Mouse (Mus musculus) brain, embryonic 18.5 days (tissue): ENCODE measurements at regions not wholly inside any gene's neighbourhood (a gene's known extent, or its start where the extent isn't known, plus 50 kb on each side); places are given as distances from the start of the nearest gene placed in this dataset.

Experiments used
- DNase-seq: peaks from one replicate; pipeline ENCODE4 v3.0.0-alpha.2; 2012; ENCODE audit warnings: low read depth, low spot score

DNA sequence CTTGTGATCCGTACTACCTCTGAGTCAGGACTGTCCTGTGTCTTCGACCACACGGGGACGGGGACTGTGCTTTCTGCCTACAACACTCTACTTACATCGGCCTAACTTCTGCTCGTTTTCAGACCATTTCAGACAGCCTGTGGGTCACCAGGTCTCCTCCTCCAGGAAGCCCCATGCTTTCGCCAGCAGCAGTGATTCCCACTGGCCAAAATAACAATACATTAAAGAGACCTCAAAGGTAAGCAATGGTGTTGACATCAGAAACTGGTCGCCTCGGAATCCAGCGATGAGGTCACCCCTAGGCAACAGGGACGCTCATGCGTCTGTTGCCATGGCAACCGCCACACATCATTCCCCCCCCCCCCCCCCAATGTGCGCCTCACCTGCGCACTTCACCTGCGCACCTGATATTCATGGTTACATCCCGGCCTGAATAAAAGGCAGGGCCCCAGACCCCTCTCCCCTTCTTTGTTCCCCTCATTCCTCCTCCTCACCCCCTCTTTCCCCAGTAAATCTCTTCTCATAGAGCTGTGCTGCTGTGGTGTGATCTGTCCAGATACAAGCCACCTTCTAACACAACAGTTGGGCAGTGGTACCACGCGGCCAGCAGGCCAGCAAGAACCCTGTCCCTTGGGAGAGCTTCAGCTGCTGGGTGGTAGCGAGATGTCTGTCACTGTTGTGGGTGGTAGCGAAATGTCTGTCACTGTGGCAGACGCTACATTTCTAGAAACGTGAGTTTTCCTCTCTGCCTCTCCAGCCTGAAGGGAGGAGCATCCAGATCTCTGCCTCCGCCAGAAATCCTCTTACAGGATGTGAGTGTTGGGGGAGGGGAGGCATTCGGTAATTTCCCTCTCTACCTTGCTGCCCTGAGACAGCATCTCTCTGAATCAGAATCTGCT, 145.0 kb downstream of the Setd4 start:
- peak; percentile 30 for DNase-seq

DNA sequence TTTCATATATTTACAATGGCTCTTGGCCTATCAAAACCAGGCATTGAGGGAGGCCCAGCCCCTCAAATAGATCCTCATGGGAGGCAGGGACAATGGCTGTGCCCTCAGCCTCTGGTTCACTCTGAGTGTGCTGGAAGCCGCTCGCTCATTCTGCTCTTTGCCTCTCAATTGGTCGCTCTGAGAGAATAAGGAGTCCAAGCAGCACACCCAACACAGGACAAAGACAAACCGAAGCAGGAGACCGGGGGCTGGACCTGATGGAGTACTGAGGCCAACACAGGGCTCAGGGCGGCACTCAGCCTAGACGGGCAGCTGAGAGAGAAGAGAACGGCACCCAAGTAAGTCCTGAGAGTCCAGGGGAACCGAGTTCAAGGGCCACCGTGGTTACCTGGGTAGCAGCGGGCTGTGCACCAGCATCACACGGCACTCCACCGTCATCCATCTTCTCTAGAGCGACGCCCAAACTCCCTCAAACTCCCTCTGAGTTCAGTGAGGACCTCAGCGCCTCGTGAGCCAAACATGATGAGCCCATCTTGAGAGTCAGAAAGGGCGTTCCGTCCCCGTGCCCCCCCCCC, 145.8 kb downstream of the Setd4 start:
- no peak for DNase-seq

DNA sequence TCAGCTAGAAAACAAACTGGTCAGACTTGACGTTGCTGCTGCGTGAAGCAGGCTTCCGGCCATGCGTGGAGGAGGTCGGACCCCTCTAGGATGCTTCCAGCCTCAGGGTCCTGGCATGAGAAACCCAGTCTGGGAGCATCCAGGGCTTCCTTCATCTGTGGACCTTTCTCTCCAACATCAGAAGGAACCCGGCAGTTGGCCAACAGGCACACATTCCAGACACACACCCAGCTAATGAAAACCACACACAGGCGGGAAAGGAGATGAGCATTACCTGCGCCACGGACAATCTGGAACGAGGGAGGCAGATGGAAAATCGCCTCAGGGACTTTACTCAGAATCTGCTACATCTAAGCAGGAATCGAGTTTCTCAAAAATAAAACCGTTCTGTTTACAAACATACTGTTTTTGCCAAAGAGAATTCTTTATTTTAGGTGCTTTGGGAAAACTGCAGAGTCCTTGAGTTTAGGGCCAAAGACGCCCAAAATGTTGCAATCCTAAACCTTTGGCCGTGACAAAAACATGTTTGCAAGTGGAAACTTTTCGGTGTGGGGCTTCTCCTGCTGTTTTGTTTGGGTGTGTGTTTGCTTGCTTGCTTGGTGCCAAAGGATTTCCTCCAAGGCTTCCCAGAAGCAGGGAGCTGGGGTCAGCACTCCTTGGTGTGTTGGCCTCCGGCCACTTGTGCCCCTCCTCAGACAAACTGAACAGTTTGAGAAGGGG, 147.0 kb downstream of the Setd4 start:
- no peak for DNase-seq

DNA sequence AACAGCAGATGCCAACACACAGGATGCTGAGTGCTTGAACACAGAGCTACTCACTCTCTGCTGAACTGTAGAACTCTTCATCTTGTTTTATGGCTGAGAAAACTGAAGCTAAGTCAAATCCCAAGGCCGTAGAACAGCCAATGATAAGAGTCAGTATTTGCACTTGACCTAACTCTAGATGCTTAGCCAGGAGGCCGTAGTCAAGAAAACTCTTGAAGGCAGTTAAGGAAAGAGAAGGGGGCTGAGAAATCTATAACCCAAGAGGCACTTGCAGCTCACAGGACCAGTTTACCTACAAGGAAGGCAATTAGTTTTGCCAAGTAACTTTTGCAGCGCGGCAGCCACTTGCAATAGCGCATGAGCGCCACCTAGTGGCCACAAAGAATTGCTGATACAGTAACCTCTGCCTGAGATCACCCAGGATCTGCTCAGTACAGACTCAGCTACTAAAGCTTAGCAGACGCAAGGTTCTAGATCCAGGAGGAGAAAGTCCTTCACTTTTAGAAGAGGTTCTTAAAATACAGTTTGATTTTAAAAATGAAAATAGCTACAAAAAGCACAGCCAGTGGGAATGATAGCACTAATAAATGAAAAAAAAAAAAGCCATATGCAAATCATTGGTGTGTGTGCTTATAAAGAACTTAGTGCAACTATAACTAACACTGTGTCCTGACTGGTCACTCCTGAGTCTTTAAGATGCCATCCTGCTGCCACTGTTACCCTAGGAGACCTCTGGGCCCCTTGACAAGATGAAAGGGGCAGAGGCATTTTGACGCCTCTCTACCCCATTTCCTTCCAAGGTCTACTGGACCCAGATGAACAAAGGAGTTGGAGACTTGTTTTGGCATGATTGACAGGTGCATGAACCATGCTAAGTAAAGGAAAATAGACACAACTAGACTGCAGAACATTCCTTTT, 149.5 kb downstream of the Setd4 start:
- DNase-seq, result peak; percentile 69

DNA sequence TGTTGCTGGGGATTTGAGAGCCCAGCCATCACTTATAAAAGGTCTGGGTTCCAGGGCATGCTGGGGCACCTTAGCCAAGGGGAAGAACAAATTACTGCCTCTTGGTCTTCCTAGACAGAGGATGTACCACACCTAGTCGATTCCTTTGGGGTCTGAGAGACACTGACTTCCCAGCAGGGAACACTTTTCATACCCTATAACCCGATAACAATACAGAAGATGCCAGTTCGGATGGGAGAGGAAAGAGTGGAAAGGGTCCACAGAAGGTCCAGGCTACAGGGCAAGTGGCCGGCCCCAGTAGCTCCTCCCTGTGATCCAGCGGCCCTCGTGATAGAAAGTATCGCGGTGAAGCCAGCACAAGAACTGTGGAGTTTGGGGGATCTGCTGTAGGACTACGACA, 150.8 kb downstream of the Setd4 start:
- DNase-seq, result no peak

DNA sequence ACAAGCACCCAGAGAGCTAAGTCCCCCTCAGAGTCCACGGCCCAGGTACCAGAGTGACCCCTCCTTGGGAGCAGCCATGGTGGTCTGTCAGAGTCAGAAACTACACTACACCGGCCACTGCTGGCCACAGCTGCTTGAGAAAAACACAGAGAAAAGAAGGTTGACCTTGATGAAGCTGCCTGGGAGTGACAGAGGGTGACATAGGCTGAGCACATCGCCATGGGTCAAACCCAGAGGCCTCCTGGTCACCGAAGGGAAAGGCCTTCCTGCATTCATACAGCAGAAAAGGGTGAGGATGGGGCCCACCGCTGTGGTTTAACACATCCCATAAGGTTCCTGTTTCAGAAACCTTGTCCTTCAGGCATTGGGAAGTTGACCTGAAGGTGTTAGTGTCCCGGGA, 153.0 kb downstream of the Setd4 start:
- DNase-seq, result no peak

DNA sequence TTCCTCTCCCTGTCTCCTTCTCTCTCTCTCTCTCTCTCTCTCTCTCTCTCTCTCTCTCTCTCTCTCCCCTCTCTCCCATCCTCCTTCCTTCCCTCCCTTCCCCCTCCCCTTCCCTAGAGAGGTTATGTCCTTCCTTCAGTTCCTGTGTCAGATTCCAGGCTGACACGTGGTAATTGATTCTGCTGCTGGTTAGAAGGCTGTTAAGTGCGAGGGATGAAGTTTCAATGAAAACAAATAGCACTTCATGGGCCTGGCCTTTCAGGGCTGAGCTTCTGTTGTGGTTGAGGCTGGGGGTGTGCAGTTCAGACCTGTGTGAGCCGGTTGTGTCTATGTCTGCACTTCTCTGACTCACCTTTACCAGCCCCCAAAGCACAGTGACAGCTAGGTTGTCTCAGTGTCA, 153.9 kb downstream of the Setd4 start:
- no peak for DNase-seq

DNA sequence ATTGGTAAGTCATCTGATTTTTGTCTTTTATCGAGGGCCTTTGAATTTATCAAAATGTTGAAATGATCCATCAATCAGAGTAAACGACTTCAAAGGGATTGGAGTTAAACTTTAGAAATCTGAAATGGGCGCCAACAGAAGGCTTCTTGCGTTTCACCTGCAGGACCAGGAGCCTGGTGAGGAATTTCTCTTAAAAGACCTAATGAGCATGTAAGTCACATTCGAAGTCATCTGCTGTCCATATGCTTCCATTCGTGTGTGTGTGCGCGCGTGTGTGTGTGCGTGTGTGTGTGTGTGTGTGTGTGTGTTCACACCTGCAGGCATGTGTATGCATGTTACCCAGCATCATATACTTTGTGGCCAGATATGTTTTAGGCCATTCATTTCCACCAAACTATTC, 155.7 kb downstream of the Setd4 start:
- no peak for DNase-seq

DNA sequence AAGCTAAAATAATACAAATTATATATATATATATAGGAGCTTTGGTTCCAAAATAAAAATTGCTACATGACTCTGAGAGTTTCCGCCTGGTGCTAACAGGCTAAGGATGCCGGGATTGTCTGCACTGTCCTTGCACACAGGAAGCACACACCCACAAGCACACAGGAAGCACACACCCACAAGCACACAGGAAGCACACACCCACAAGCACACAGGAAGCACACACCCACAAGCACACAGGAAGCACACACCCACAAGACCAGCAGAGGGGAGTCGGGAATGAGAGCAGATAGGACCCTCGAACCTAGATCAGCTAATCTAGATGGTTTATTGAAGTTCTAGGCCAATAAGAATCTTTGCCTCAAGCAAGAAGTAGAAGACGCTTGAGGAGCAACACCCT, 156.9 kb downstream of the Setd4 start:
- no peak for DNase-seq

DNA sequence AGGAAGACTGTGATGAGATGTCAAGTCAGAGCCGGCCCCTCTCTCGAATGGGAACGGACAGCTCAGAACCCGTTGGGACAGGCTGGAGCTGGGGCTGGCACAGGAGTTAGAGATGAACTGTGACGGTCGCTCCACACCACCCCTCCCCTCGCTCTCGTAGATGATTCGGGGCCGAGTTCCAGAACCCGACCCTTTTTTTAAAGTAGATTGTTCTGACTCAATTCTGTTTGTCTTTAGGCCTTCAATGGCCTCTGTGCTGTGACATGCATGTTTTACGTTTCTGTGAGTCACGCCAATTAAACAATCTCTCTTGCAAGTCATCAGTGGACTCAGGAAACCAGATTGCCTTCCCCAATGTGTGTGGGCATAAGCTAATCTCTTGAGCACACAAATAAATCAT, 157.7 kb downstream of the Setd4 start:
- DNase-seq, result no peak

DNA sequence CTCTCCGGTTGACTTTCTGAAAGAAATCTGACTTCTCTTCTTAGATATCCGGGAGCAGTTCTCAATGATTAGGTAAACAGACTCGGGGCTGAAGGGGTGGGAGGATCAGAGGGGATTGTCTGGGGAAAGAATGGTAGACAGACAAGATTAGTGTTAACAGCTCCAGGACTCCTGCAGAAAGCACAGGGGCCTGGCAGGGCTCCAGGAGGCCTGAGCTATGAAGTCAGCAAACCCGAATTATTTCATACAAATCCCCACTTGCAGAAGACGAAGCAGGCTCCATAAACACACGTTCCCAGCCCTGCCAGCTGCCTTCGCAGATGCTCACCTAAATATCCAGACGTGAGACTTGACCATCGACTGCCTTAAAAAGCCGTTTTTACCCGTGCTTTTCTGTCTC, 161.0 kb downstream of the Setd4 start:
- DNase-seq, result no peak

DNA sequence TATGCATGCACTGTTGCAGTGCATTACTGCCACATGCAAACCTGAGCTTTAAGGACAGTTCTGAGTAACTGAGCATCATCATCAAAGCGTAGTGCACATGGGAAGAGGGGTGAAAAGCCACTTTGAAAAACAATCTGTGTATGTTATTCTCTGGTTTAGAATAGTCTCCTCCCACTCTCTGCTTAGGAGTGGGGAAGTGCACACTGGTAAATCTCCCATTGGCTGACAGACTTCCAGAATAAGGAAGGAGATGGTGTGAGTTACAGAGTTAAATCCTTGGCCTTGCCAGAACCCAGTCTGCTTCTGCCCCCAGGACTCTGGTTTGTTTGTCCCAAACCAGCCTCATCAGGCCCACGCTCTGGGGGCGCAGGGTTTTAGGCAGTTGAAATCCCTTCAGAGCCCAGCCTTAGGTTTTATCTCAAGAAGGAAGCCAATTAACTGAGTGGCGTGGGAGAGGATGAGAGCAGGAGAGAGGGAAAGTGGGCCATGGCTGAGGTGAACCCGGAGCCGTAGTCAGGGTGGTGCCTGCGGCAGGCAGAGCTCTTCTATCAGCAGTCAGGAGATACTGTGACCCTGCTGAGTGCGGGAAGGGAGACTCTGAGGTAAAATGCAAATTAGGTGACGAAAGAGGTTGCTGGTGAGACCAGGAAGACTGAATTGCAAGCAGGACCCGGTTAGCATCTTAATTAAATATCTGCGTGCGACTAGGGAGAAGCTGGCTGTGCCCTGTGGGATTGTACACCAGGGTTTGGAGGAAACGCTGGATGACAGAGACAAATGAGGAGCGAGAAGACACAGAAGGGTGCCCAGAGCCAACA, 166.0 kb downstream of the Setd4 start:
- no peak for DNase-seq

DNA sequence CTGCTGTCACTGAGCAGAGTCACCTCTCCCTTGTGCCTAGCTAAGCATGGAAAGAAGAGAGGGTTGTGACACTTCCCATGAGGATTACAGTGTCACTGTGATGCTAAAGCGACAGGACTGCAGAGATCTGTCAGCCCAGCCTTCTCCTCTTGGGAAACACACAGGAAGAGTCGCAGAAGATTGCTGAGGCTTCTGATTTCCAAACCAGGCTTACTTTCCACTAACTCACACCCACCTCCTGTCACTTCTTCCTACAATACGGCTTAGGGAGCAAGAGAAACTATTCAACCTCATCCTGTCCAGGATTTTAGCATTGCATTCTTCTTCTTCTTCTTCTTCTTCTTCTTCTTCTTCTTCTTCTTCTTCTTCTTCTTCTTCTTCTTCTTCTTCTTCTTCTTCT, 167.1 kb downstream of the Setd4 start:
- DNase-seq, result no peak

DNA sequence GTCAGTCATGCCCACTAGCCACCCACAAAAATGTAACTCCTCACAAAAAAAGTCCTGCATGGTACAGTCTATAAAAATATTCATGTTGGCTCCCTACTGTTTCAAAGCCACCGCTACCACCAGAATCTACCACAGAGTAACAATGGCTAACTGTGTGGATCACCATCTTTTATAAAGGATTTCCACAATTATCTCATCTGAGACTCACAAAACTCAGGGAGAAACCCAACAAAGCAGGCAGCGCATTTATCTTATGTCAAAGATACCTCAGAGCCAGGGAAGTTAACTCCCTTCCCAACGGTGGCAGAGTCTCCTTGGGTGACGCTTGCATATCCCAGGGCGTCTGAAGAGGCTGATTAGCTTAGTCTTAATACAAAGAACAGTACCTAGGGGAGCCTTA, 172.5 kb downstream of the Setd4 start:
- DNase-seq, result no peak

DNA sequence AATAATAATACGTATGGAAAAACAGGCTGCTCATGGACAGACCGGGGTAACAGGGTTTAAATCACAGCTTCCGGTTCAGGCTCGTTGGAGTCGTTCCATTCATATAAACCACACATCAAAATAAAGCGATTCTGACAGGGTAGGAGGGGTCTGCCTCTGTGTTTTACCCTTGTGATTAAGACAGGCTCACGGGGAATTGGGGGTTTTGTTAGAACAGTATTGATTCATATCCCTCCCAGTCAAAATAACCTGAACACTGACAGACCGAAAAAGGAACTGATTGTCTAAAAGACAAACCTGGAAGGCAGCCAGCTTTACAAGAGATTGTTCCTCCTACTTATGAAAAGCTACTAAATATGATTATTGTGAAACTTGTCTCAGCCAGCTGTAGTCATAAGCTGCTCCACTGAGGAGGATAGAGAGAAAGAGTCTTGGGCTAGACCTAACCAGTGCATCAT, 174.5 kb downstream of the Setd4 start:
- DNase-seq, result no peak

DNA sequence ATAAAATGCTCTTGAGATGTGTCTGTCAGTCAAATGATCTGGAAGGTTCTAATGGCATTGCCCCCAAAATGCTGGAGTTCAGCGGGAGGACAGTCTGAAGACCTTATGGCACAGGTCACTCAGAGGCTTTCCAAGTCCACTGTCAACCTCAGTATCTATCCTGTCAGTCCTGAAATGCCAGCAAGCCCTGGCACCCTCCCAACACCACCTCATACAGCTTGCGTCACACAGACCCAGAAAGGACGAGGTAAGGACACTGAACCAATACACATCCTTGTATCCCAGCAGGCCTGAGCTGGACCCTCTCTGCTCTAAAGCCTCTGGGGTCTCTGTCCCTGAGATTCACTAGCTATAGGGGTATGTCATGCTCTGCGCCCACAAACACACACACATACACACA, 176.6 kb downstream of the Setd4 start:
- DNase-seq, result no peak

DNA sequence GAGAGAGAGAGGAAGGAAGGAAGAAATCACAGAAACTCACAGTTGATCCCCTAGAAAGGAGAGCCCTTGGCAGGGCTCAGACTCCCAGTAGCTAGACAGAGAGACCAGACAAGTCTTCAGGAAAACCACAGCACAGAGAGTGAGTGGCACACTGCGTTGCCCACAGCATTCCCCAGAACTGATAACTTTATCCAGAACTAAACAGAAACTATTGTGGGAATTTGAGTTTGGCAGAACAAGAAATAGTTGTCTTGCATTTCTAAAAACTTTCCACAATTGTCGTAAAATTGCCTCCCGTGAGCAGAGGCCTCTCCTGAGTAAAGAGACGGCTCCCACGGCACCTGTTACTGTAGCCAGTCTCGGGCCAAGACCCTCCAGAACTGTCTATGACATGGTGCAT, 178.1 kb downstream of the Setd4 start:
- DNase-seq, result no peak

DNA sequence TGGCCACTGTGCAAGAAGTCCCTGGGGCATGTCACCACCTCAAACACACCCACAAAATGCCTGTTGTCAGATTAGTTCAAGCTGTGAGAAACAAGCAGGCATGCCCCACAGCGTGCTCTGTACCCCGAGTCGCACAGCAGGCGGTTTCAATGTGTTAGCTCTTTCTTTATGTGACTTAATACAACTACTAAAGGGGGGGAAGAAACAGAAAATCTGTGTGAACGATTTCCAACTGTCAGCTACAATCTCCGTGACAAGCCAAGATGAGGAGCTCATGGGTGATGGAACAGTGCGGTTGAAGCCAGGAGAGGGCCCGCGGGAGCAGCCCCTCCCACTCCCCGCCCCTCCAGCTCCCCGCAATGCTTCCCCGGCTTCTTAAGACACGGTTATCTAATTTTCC, 180.7 kb downstream of the Setd4 start:
- no peak for DNase-seq

DNA sequence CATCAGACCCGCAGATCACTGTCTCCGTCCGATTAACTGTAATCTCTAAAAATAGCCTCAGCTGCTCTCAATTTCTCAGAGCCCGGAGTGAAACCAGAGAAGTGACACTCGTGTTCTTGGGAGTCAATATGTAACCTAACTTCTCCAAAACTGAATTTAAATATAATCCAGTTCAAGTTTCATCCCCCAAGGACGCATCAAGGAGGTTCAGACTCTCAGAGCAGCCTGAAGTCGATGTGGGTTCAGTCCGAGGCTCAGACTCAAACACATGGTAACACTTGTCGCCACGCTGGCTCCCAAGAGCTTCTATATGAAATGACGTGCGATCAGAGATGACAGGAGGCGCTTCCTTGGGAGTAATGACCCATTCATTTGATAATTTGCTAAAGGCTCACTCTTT, 181.6 kb downstream of the Setd4 start:
- DNase-seq, result no peak

DNA sequence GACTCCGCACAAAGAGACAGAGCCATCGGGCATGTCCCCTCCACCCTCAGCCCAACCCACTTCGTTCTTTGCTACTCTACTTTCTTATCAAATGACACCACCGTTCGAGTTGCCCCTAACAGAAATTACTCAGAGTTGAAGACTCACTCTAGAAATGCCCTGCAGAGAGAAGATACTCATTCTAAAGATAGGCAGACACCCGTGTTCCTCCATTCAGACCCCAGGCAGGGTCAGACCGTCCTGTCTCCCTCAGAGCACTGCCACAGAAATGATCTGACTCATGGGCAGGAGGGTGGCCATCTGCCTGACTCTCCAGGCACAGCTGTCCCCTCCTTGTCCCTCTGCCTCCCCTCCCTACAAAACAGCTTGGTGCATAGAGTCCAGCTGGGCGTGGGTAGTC, 185.6 kb downstream of the Setd4 start:
- DNase-seq, result no peak

DNA sequence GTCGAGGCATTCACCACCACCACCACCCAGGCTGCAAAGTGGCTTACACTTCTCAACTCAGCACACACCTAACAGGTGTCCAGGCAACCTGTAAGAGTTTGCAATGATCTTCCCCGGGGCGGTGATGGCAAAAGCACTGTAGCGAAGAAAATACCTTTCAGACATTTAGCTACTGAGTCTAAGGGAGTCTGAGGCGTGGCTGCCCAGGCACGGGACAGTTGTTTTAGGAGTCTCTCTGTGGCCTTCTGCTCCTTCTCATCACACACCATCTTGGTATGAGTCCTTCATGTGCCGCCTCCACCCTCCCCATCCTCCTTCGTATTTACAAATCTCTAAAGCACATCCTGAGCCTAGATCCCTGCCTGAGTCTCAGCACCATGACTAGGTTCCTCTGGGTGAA, 186.0 kb downstream of the Setd4 start:
- DNase-seq, result no peak
